Comparison of ENCODE assay signal across 27 mouse cellular contexts in genomic region chr1:49082555-49082954, GRCm38 (mm10).
DNase-seq lines count a peak whose midpoint lies in the region; ATAC-seq and TF ChIP-seq lines count a peak whose summit lies in the region.
"Had no signal": no experiment of that assay in that cellular context is flagged by ENCODE, and none has a peak within 500 bp of the region (broad histone marks: within the 10 kb centered on the region; RNA-seq: fewer than 3 reads in every experiment).

No protein-coding gene starts in this region.

- H3K4me1 ChIP-seq in hindbrain, embryonic 13.5 days (replicated peaks): no peaks in the 10 kb centered on the region
- no peaks in the 10 kb centered on the region for H3K4me1 ChIP-seq in hindbrain, embryonic 11.5 days (replicated peaks; ENCODE audit: control insufficient read depth, insufficient read depth, low read length)
- H3K4me1 ChIP-seq in lung, embryonic 14.5 days (ENCODE audit: insufficient read depth): no peaks in the 10 kb centered on the region
- H3K4me1 ChIP-seq: heart, embryonic 10.5 days; heart, embryonic 15.5 days; midbrain, embryonic 12.5 days had no signal

- H3K27ac ChIP-seq in hindbrain, embryonic 13.5 days: no peak overlapping the region
- no peak overlapping the region for H3K27ac ChIP-seq in hindbrain, embryonic 11.5 days (ENCODE audit: low read depth, low read length)
- no peak overlapping the region for H3K27ac ChIP-seq in lung, embryonic 14.5 days (ENCODE audit: low read depth)
- H3K27ac ChIP-seq: heart, embryonic 10.5 days; heart, embryonic 15.5 days; liver, embryonic 14.5 days; midbrain, embryonic 12.5 days had no signal

- peak; percentile 7 to 32 for DNase-seq in cerebellum, postnatal 14 days
- DNase-seq in cerebellum, adult 18-20 months: no peak
- no peak for DNase-seq in hindbrain, embryonic 11.5 days (ENCODE audit: low spot score)
- peak; percentile 63 for DNase-seq in lung, embryonic 14.5 days
- no peak for DNase-seq in lung, postnatal 25 days (ENCODE audit: low spot score)
- DNase-seq in brain, adult 2 months (ENCODE audit: low read depth, low spot score): peak; percentile 3
- DNase-seq: adrenal gland, adult 8-10 months; cerebellum, adult 11 months; cerebellum, postnatal 25 days; gastrocnemius, postnatal 25 days; heart, adult 11 months; kidney, adult 9 months; kidney, postnatal 10 days; layer of hippocampus, postnatal 36 days; liver; lung, adult 2 months; lung, postnatal 14 days; right cerebral cortex, postnatal 14 days; thymus, postnatal 4 days had no signal

- ATAC-seq in hindbrain, embryonic 13.5 days (ENCODE audit: low FRiP score): peak; percentile 74; the same call in 1 of the 2 replicates
- ATAC-seq in hindbrain, embryonic 11.5 days (ENCODE audit: low FRiP score): no peak
- peak; percentile 78; the same call in 1 of the 2 replicates for ATAC-seq in lung, embryonic 14.5 days (ENCODE audit: insufficient read depth)
- ATAC-seq: intestine, postnatal 0 days had no signal

- H3K9ac ChIP-seq in hindbrain, embryonic 13.5 days: no peak overlapping the region
- no peak overlapping the region for H3K9ac ChIP-seq in hindbrain, embryonic 11.5 days (ENCODE audit: low read depth, low read length)
- H3K9ac ChIP-seq in lung, embryonic 14.5 days: no peak overlapping the region
- H3K9ac ChIP-seq: heart, embryonic 15.5 days; liver, embryonic 14.5 days; midbrain, embryonic 12.5 days had no signal

- TF ChIP-seq CTCF in lung, embryonic 14.5 days (IDR thresholded peaks at IDR 0.05; ENCODE audit: low read depth): no peak

- 80% methylated on average over 2 of the region's 2 CpGs for WGBS in hindbrain, embryonic 13.5 days
- WGBS in hindbrain, embryonic 11.5 days: 97% methylated on average over 2 of the region's 2 CpGs
- 48% methylated on average over 2 of the region's 2 CpGs for WGBS in lung, embryonic 14.5 days

- no peaks in the 10 kb centered on the region for H3K27me3 ChIP-seq in hindbrain, embryonic 13.5 days
- H3K27me3 ChIP-seq in hindbrain, embryonic 11.5 days (ENCODE audit: control insufficient read depth, insufficient read depth, low read length): no peaks in the 10 kb centered on the region
- no peaks in the 10 kb centered on the region for H3K27me3 ChIP-seq in lung, embryonic 14.5 days (ENCODE audit: insufficient read depth, low read length)
- H3K27me3 ChIP-seq: heart, embryonic 15.5 days; midbrain, embryonic 12.5 days had no signal

- no peaks in the 10 kb centered on the region for H3K9me3 ChIP-seq in hindbrain, embryonic 13.5 days
- H3K9me3 ChIP-seq in hindbrain, embryonic 11.5 days (ENCODE audit: control insufficient read depth, low read length): no peaks in the 10 kb centered on the region
- H3K9me3 ChIP-seq in lung, embryonic 14.5 days (ENCODE audit: low read depth, low read length): no peaks in the 10 kb centered on the region
- H3K9me3 ChIP-seq: G1E; heart, embryonic 10.5 days; heart, embryonic 15.5 days; midbrain, embryonic 12.5 days had no signal

- H3K4me2 ChIP-seq in hindbrain, embryonic 13.5 days: no peak overlapping the region
- no peak overlapping the region for H3K4me2 ChIP-seq in hindbrain, embryonic 11.5 days (replicated peaks; ENCODE audit: low read depth, low read length)
- no peak overlapping the region for H3K4me2 ChIP-seq in lung, embryonic 14.5 days
- H3K4me2 ChIP-seq: heart, embryonic 15.5 days; midbrain, embryonic 12.5 days had no signal

- H3K4me3 ChIP-seq in hindbrain, embryonic 13.5 days: no peak overlapping the region
- no peak overlapping the region for H3K4me3 ChIP-seq in hindbrain, embryonic 11.5 days (ENCODE audit: low read depth, low read length)
- H3K4me3 ChIP-seq in lung, embryonic 14.5 days (ENCODE audit: low read depth, low read length): no peak overlapping the region
- H3K4me3 ChIP-seq: heart, embryonic 10.5 days; heart, embryonic 15.5 days; midbrain, embryonic 12.5 days; myocyte had no signal

- H3K36me3 ChIP-seq in hindbrain, embryonic 13.5 days: no peaks in the 10 kb centered on the region
- H3K36me3 ChIP-seq in hindbrain, embryonic 11.5 days (ENCODE audit: control insufficient read depth, insufficient read depth, low read length): no peaks in the 10 kb centered on the region
- no peaks in the 10 kb centered on the region for H3K36me3 ChIP-seq in lung, embryonic 14.5 days (ENCODE audit: insufficient read depth)
- H3K36me3 ChIP-seq: G1E; heart, embryonic 10.5 days; heart, embryonic 15.5 days; midbrain, embryonic 12.5 days had no signal

Comparison
In these comparisons a context has a peak if more than half of its experiments do, and no peak if none do; other contexts are left out.
1. DNase-seq: peak in cerebellum, postnatal 14 days (2 of 2), lung, embryonic 14.5 days (single experiment) and brain, adult 2 months (single experiment); none in cerebellum, adult 18-20 months (0 of 2), hindbrain, embryonic 11.5 days (single experiment) and lung, postnatal 25 days (single experiment).